Mouse (Mus musculus) erythroblast, embryonic 14.5 days (primary cell): ENCODE measurements around the gene Snx10. TPM values are rescaled to one million over a fixed set of nuclear protein-coding genes. Genes with fewer than 3 reads are reported as not detected.
"Not testable (repeated sequence)": the region's sequence is repeated elsewhere in the genome, so short reads cannot be mapped to it uniquely, and the experiment has no call there.

ENCODE experiments used
- H3K27me3 ChIP-seq: 2 replicates; pipeline ENCODE4 v1.6.1; 2012; ENCODE audit warnings: inconsistent platforms; ENCODE audit not compliant: control insufficient read depth
- H3K36me3 ChIP-seq: 2 replicates; pipeline ENCODE4 v1.6.1; 2012; ENCODE audit warnings: mild to moderate bottlenecking, inconsistent platforms; ENCODE audit not compliant: control insufficient read depth
- H3K4me1 ChIP-seq: 2 replicates; pipeline ENCODE4 v1.6.1; 2012; ENCODE audit warnings: inconsistent platforms; ENCODE audit not compliant: control insufficient read depth
- H3K4me3 ChIP-seq: replicated peaks from 2 replicates; pipeline ENCODE3; 2012; ENCODE audit warnings: moderate library complexity, mild to moderate bottlenecking, inconsistent platforms
- H3K9me3 ChIP-seq: 2 replicates; pipeline ENCODE4 v1.6.1; 2012; ENCODE audit warnings: low read length, inconsistent platforms, mixed read lengths; ENCODE audit not compliant: control insufficient read depth
- GATA1 ChIP-seq: IDR thresholded peaks from 2 replicates; pipeline ENCODE4 v1.6.1; 2012; ENCODE audit warnings: low read length, inconsistent platforms, mixed read lengths
- TAL1 ChIP-seq: IDR thresholded peaks from 3 replicates; pipeline ENCODE4 v1.6.1; 2012; ENCODE audit warnings: low read length, inconsistent platforms, mixed read lengths
- polyA plus RNA-seq: library from polyadenylated mRNA; stranded (reverse); fragments of >175 nt; gene quantifications from 2 replicates; pipeline ENCODE4 v1.2.3, GENCODE M21; 2012

Snx10 gene
- 0.02 TPM in 1 of 2 replicates, not detected in the other for polyA plus RNA-seq

GRCm38 (mm10) chr6:51523807-51524320 lies at the start of gene Snx10:
TSS of gene Snx10 (plus strand) at chr6:51523901.
- peaks cover 3% of the 10 kb centered on the region for H3K4me1 ChIP-seq
- peaks cover 38% of the 10 kb centered on the region for H3K27me3 ChIP-seq
- TF ChIP-seq GATA1 (no peak), TAL1 (no peak)
- no peaks in the 10 kb centered on the region for H3K36me3 ChIP-seq
- no peaks in the 10 kb centered on the region for H3K9me3 ChIP-seq
- peak within 1 kb of the TSS; percentile 51 for H3K4me3 ChIP-seq

GRCm38 (mm10) chr6:51479136-51479731 lies 44.5 kb upstream of the Snx10 start:
- TF ChIP-seq GATA1 (0 out of 2 replicates have a peak, but pooled peaks have one; percentile 3), TAL1 (peak; percentile 25; the same call in 1 of the 3 replicates)
- H3K27me3 ChIP-seq: no peaks in the 10 kb centered on the region
- peaks cover 90% of the 10 kb centered on the region for H3K36me3 ChIP-seq
- peaks cover 36% of the 10 kb centered on the region for H3K4me1 ChIP-seq
- H3K9me3 ChIP-seq: no peaks in the 10 kb centered on the region
- H3K4me3 ChIP-seq: no peak overlapping the region

- Histone ChIP-seq H3K4me1 (peaks cover 28% of the 10 kb centered on the region), H3K27me3 (no peaks in the 10 kb centered on the region), H3K9me3 (no peaks in the 10 kb centered on the region), H3K36me3 (peaks cover 72% of the 10 kb centered on the region), H3K4me3 (no peak overlapping the region)
- TF ChIP-seq GATA1 (no peak), TAL1 (no peak)
Observed at GRCm38 (mm10) chr6:51481548-51481947, 42.2 kb upstream of the Snx10 start.

DNA sequence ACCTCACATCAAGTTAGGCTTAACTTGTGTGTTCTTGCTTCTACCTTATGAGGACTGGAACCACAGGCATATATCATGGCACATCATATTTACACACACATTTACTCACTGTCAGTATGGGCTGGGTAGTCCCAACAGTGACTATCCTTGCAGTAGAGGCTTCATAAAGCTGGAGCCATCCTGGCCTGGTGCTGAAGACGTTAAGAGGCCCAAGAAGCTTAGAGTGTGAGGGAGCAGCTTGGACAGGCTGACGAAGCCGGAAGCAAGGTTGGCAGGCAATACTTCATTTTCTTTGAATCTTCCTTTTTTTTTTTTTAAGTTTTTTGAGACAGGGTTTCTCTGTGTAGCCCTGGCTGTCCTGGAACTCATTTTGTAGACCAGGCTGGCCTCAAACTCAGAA lies 39.8 kb upstream of the Snx10 start:
- peaks cover 48% of the 10 kb centered on the region for H3K36me3 ChIP-seq
- TF ChIP-seq GATA1 (no peak), TAL1 (no peak)
- peaks cover 7% of the 10 kb centered on the region for H3K9me3 ChIP-seq
- H3K4me3 ChIP-seq: no peak overlapping the region
- H3K27me3 ChIP-seq: no peaks in the 10 kb centered on the region
- H3K4me1 ChIP-seq: peaks cover 13% of the 10 kb centered on the region

- H3K4me3 ChIP-seq, H3K9me3 ChIP-seq, H3K27me3 ChIP-seq, H3K4me1 ChIP-seq: not testable (repeated sequence)
- peaks cover 42% of the 10 kb centered on the region for H3K36me3 ChIP-seq
Observed at GRCm38 (mm10) chr6:51484556-51484955, 39.1 kb upstream of the Snx10 start.

GRCm38 (mm10) chr6:51485646-51486045 lies 38.1 kb upstream of the Snx10 start:
- Histone ChIP-seq H3K36me3 (peaks cover 31% of the 10 kb centered on the region), H3K4me3 (no peak overlapping the region), H3K9me3 (peaks cover 7% of the 10 kb centered on the region), H3K4me1 (peaks cover 5% of the 10 kb centered on the region), H3K27me3 (no peaks in the 10 kb centered on the region)
- TF ChIP-seq GATA1: no peak
- TF ChIP-seq TAL1: no peak

GRCm38 (mm10) chr6:51486076-51486710 lies 37.5 kb upstream of the Snx10 start:
- Histone ChIP-seq H3K4me3 (no peak overlapping the region), H3K36me3 (peaks cover 25% of the 10 kb centered on the region), H3K9me3 (peaks cover 7% of the 10 kb centered on the region), H3K4me1 (peaks cover 4% of the 10 kb centered on the region), H3K27me3 (no peaks in the 10 kb centered on the region)
- no peak for TF ChIP-seq GATA1
- TF ChIP-seq TAL1: no peak

GRCm38 (mm10) chr6:51486731-51487130 lies 37.0 kb upstream of the Snx10 start:
- peaks cover 7% of the 10 kb centered on the region for H3K9me3 ChIP-seq
- peaks cover 4% of the 10 kb centered on the region for H3K4me1 ChIP-seq
- no peak for TF ChIP-seq TAL1
- no peak for TF ChIP-seq GATA1
- peaks cover 20% of the 10 kb centered on the region for H3K36me3 ChIP-seq
- H3K4me3 ChIP-seq: no peak overlapping the region
- no peaks in the 10 kb centered on the region for H3K27me3 ChIP-seq

DNA sequence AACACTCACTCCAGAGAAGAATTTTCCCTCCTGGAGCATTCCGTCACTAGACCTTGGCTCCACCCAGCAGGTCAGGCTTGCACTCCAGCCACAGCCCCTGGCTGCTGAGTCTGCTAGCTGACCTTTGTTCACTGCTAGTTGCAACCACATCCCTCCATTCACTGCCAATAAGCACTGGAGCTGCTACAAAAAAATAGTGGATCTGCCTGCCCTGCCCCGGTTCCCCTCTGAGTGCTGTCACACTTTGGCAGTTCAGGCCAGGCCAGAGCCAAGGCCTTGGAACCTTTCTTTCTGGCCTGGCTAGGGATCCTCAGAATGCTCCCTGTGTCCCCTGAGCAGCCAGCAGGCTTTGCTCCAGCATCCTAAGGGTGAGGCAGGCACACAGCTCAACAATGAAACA lies 33.9 kb upstream of the Snx10 start:
- H3K27me3 ChIP-seq: no peaks in the 10 kb centered on the region
- no peak for TF ChIP-seq GATA1
- no peak for TF ChIP-seq TAL1

More for the DNA sequence above, 33.9 kb upstream of the Snx10 start:
- no peak overlapping the region for H3K4me3 ChIP-seq
- peaks cover 4% of the 10 kb centered on the region for H3K4me1 ChIP-seq
- H3K9me3 ChIP-seq: peaks cover 7% of the 10 kb centered on the region
- H3K36me3 ChIP-seq: peaks cover 3% of the 10 kb centered on the region
